Mouse (Mus musculus) intestine, embryonic 16.5 days (tissue): ENCODE measurements around the gene Herc1. TPM values are rescaled to one million over a fixed set of nuclear protein-coding genes. Genes with fewer than 3 reads are reported as not detected.
A peak's percentile ranks its signal among the peaks of the same experiment; 100 is the strongest.

Experiments used
- ATAC-seq: fragments of 200-750 bp; cut with Nextera tagmentation; 2 replicates; pipeline ENCODE4 v1.8.0; 2017; ENCODE audit warnings: moderate TSS enrichment, moderate library complexity
- H3K27ac ChIP-seq: fragments of 300-500 bp; sonication (generic); 2 replicates; pipeline ENCODE4 v1.5.1; 2014; ENCODE audit warnings: mild to moderate bottlenecking, low read length
- H3K27me3 ChIP-seq: fragments of 300-500 bp; sonication (generic); replicated peaks from 2 replicates; pipeline ENCODE4 v1.6.1; 2014; ENCODE audit warnings: low read length, control low read depth, mixed read lengths; ENCODE audit not compliant: control insufficient read depth, insufficient read depth
- H3K36me3 ChIP-seq: fragments of 300-500 bp; sonication (generic); 2 replicates; pipeline ENCODE4 v1.6.1; 2014; ENCODE audit warnings: low read length, control low read depth; ENCODE audit not compliant: control insufficient read depth, insufficient read depth
- H3K4me1 ChIP-seq: fragments of 300-500 bp; sonication (generic); 2 replicates; pipeline ENCODE4 v1.6.1; 2014; ENCODE audit warnings: low read length, control low read depth, mixed read lengths; ENCODE audit not compliant: control insufficient read depth, insufficient read depth
- H3K4me2 ChIP-seq: fragments of 300-500 bp; sonication (generic); 2 replicates; pipeline ENCODE4 v1.6.1; 2014; ENCODE audit warnings: low read depth, low read length, control low read depth
- H3K4me3 ChIP-seq: fragments of 300-500 bp; sonication (generic); 2 replicates; pipeline ENCODE4 v1.5.1; 2014; ENCODE audit warnings: mild to moderate bottlenecking, low read length
- H3K9ac ChIP-seq: fragments of 300-500 bp; sonication (generic); 2 replicates; pipeline ENCODE4 v1.6.1; 2014; ENCODE audit warnings: low read depth, low read length
- H3K9me3 ChIP-seq: fragments of 300-500 bp; sonication (generic); 2 replicates; pipeline ENCODE4 v1.6.1; 2016; ENCODE audit warnings: low read length, control low read depth; ENCODE audit not compliant: control insufficient read depth
- WGBS: fragments of 180-500 bp; shearing (Covaris S2); extraction: QIAGEN DNeasy Blood & Tissue Kit; methylation state at CpG from one replicate; pipeline ENCODE4 v1.1.7; 2014; 5-methylcytosine and 5-hydroxymethylcytosine counted together
- polyA plus RNA-seq: library from polyadenylated mRNA; unstranded; fragments of >200 nt; fragmentation: Nextera tagmentation; extraction: Ambion mirVana; gene quantifications from 2 replicates; pipeline ENCODE4 v1.2.1, GENCODE M21; 2015

The Herc1 gene
- polyA plus RNA-seq, 1 experiment from 2014 or later: 13.8 TPM

DNA sequence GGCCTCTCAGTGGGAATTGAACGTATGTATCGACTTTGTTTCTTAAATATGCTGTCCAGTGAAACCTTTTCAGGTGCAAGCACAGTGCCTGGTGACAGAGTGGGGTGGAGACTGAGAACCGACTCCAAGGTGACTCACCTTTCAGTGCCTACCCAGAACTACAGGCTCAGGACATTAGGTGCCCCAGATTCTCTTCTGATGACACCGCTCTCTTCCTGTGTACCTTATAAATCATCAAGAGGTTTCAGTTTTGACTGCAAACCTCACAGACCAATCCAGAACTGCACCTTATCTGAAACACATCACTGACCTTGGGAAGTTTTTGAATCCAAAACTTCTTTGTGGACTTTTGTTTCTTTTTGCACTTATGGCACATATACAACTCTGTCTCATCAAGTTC is 170.0 kb downstream of the Herc1 start:
- no peak overlapping the region for H3K4me2 ChIP-seq
- peaks cover 18% of the 10 kb centered on the region for H3K36me3 ChIP-seq
- no peaks in the 10 kb centered on the region for H3K4me1 ChIP-seq
- no peak overlapping the region for H3K9ac ChIP-seq
- no peak overlapping the region for H3K4me3 ChIP-seq
- no peaks in the 10 kb centered on the region for H3K9me3 ChIP-seq
- 95% methylated on average over 4 of the region's 4 CpGs for WGBS
- no peak overlapping the region for H3K27ac ChIP-seq
- H3K27me3 ChIP-seq: no peaks in the 10 kb centered on the region
- no peak for ATAC-seq

DNA sequence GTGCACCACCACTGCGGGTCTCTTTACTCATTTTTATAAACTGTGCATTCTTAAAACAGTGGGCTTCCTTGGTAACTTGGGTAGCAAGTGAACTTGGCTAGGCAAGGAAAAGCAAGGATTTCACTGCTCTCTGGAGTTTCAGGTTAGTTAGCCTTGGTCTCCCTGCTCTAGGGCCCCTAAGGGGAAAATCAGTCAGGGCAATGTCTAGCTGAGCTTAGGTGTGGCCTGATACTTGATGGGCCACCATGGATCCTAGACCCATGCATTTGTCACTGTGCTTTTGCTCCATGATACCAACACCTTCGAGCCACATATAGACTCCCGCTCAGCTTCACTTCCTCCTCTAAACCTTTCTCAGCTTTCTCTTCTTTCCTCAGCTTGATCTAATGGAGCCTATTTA is 171.3 kb downstream of the Herc1 start:
- H3K27ac ChIP-seq: no peak overlapping the region
- no peak overlapping the region for H3K9ac ChIP-seq
- peaks cover 17% of the 10 kb centered on the region for H3K36me3 ChIP-seq
- H3K4me1 ChIP-seq: no peaks in the 10 kb centered on the region
- H3K27me3 ChIP-seq: no peaks in the 10 kb centered on the region
- H3K4me3 ChIP-seq: no peak overlapping the region
- ATAC-seq: peak; percentile 56; the same call in 1 of the 2 replicates
- no peaks in the 10 kb centered on the region for H3K9me3 ChIP-seq
- 94% methylated on average over 3 of the region's 3 CpGs for WGBS
- no peak overlapping the region for H3K4me2 ChIP-seq

DNA sequence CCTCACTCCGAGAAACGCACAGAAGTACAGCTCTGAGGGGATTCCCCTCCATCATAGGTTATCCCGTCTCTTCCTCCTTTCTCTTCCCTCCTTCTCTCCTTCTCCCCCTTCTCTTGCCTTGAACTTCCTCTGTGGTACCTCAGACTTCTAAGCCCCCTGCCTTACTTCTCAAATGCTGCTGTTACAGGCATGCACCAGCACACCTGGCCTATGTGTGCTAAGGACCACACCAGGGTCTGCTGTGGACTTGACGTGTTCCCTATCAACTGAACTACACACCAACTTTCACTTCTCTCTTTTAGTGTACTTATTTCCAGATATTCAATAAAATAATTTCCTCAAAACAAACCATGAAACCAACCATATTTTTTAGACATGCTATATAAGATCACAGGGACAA is 192.5 kb downstream of the Herc1 start:
- H3K36me3 ChIP-seq: peaks cover 9% of the 10 kb centered on the region; the same call in 1 of the 2 replicates
- no peaks in the 10 kb centered on the region for H3K9me3 ChIP-seq
- H3K4me1 ChIP-seq: no peaks in the 10 kb centered on the region
- WGBS: 83% methylated on average over 4 of the region's 4 CpGs
- no peak overlapping the region for H3K4me2 ChIP-seq
- no peak overlapping the region for H3K27ac ChIP-seq
- ATAC-seq: no peak
- no peaks in the 10 kb centered on the region for H3K27me3 ChIP-seq
- no peak overlapping the region for H3K9ac ChIP-seq
- no peak overlapping the region for H3K4me3 ChIP-seq

Other genes starting within 250 kb of the Herc1 start
- gene Snx1, start 223.9 kb upstream of the Herc1 start, polyA plus RNA-seq: 149 and 155 TPM in 2 replicates
- gene Ciao2a, start 223.8 kb upstream of the Herc1 start, polyA plus RNA-seq: 203 and 219 TPM in 2 replicates
- gene Dapk2, start 192.2 kb upstream of the Herc1 start, polyA plus RNA-seq: 6.8 and 8.0 TPM in 2 replicates
- gene Fbxl22, start 164.1 kb downstream of the Herc1 start, polyA plus RNA-seq: 12.7 and 14.1 TPM in 2 replicates
- gene Usp3, start 242.7 kb downstream of the Herc1 start, polyA plus RNA-seq: 75.5 and 79.1 TPM in 2 replicates